Mouse (Mus musculus) G1E-ER4 (cell line): ENCODE data around the gene Gm6993. TPM values are rescaled to one million over a fixed set of nuclear protein-coding genes. Genes with fewer than 3 reads are reported as not detected.

Experiments
- GATA1 ChIP-seq: IDR thresholded peaks from one replicate; pipeline ENCODE4 v1.8.0; 2012; ENCODE audit warnings: low read length, inconsistent platforms
- polyA plus RNA-seq: library from polyadenylated mRNA; stranded (reverse); fragments of >175 nt; gene quantifications from 2 replicates; pipeline ENCODE4 v1.2.3, GENCODE M21; 2012

Gm6993 gene
- polyA plus RNA-seq = not detected in 2 replicates

- no peak for TF ChIP-seq GATA1
These were observed at the start of gene Gm6993 for GRCm38 (mm10) chr12:31240470-31240869. Gene Gm6993 (plus strand): TSS chr12:31240770.

- TF ChIP-seq GATA1 = no peak
These were observed 49.1 kb upstream of the Gm6993 start for GRCm38 (mm10) chr12:31191329-31191954.

- TF ChIP-seq GATA1 = no peak
These were observed 38.1 kb upstream of the Gm6993 start for GRCm38 (mm10) chr12:31202509-31202908.

- no peak for TF ChIP-seq GATA1
These were observed 36.7 kb upstream of the Gm6993 start for GRCm38 (mm10) chr12:31203746-31204455.

GRCm38 (mm10) chr12:31204898-31205297 is 35.7 kb upstream of the Gm6993 start:
- no peak for TF ChIP-seq GATA1

GRCm38 (mm10) chr12:31205983-31206633 is 34.5 kb upstream of the Gm6993 start:
- TF ChIP-seq GATA1 = no peak

GRCm38 (mm10) chr12:31208766-31209165 is 31.8 kb upstream of the Gm6993 start:
- TF ChIP-seq GATA1 = no peak

GRCm38 (mm10) chr12:31209377-31209805 is 31.2 kb upstream of the Gm6993 start:
- TF ChIP-seq GATA1 = no peak

GRCm38 (mm10) chr12:31213556-31213955 is 27.0 kb upstream of the Gm6993 start:
- TF ChIP-seq GATA1 = no peak

GRCm38 (mm10) chr12:31215003-31215402 is 25.6 kb upstream of the Gm6993 start:
- TF ChIP-seq GATA1 = no peak

GRCm38 (mm10) chr12:31217232-31217631 is 23.3 kb upstream of the Gm6993 start:
- no peak for TF ChIP-seq GATA1

GRCm38 (mm10) chr12:31218774-31219173 is 21.8 kb upstream of the Gm6993 start:
- TF ChIP-seq GATA1 = no peak

GRCm38 (mm10) chr12:31221522-31221921 is 19.0 kb upstream of the Gm6993 start:
- TF ChIP-seq GATA1 = no peak

- TF ChIP-seq GATA1 = no peak
These were observed 18.3 kb upstream of the Gm6993 start for GRCm38 (mm10) chr12:31222282-31222681.

GRCm38 (mm10) chr12:31222741-31223140 is 17.8 kb upstream of the Gm6993 start:
- no peak for TF ChIP-seq GATA1

GRCm38 (mm10) chr12:31225451-31225850 is 15.1 kb upstream of the Gm6993 start:
- no peak for TF ChIP-seq GATA1
